Mouse (Mus musculus): Measurements from ENCODE around the gene Mapk10. TPM values are rescaled to one million over a fixed set of nuclear protein-coding genes. Genes with fewer than 3 reads are reported as not detected.

Mapk10 gene
- total RNA-seq, 1 experiment from 2014 or later: not detected

Other genes starting within 250 kb of the Mapk10 start
- 1.1 and 1.6 TPM in 2 replicates for gene Ptpn13, start 213.9 kb upstream of the Mapk10 start, total RNA-seq (2017)